Mouse (Mus musculus) c-Kit-negative CD71-positive TER-119-positive erythroid progenitor cells, embryonic 14.5 days (primary cell): ENCODE data around the gene Nrde2.
"Not testable (repeated sequence)": the region's sequence is repeated elsewhere in the genome, so short reads cannot be mapped to it uniquely, and the experiment has no call there.

Experiments used
- DNase-seq: peaks from one replicate; pipeline ENCODE4 v3.0.0-alpha.2; 2013; ENCODE audit warnings: low read depth, low spot score

The Nrde2 gene

GRCm38 (mm10) chr12:100159261-100159975 is at the start of gene Nrde2:
Nrde2 (minus strand) TSS chr12:100159653.
- peak; percentile 87 for DNase-seq

GRCm38 (mm10) chr12:100206926-100207325 is 47.5 kb upstream of the Nrde2 start:
- DNase-seq: no peak

GRCm38 (mm10) chr12:100206521-100206920 is 47.1 kb upstream of the Nrde2 start:
- DNase-seq: no peak

GRCm38 (mm10) chr12:100205156-100205555 is 45.7 kb upstream of the Nrde2 start:
- DNase-seq: no peak

GRCm38 (mm10) chr12:100203759-100204158 is 44.3 kb upstream of the Nrde2 start:
- no peak for DNase-seq

GRCm38 (mm10) chr12:100201838-100202237 is 42.4 kb upstream of the Nrde2 start:
- peak; percentile 93 for DNase-seq

- no peak for DNase-seq
These were observed 41.9 kb upstream of the Nrde2 start for GRCm38 (mm10) chr12:100201363-100201711.

- DNase-seq: peak; percentile 27
These were observed 41.4 kb upstream of the Nrde2 start for GRCm38 (mm10) chr12:100200645-100201362.

- peak; percentile 33 for DNase-seq
These were observed 40.6 kb upstream of the Nrde2 start for GRCm38 (mm10) chr12:100199891-100200644.

- DNase-seq: peak; percentile 77
These were observed 39.7 kb upstream of the Nrde2 start, which contains the start of gene Calm1 for GRCm38 (mm10) chr12:100198967-100199660. Calm1 (plus strand) TSS chr12:100199435.

GRCm38 (mm10) chr12:100196786-100197185 is 37.3 kb upstream of the Nrde2 start:
- no peak for DNase-seq

GRCm38 (mm10) chr12:100194181-100194580 is 34.7 kb upstream of the Nrde2 start:
- no peak for DNase-seq

- no peak for DNase-seq
These were observed 31.3 kb upstream of the Nrde2 start for GRCm38 (mm10) chr12:100190802-100191201.

GRCm38 (mm10) chr12:100187756-100188430 is 28.4 kb upstream of the Nrde2 start:
- DNase-seq: no peak

GRCm38 (mm10) chr12:100187013-100187755 is 27.7 kb upstream of the Nrde2 start:
- DNase-seq: peak; percentile 90

- no peak for DNase-seq
These were observed 26.9 kb upstream of the Nrde2 start for GRCm38 (mm10) chr12:100186376-100186775.

GRCm38 (mm10) chr12:100185897-100186296 is 26.4 kb upstream of the Nrde2 start:
- DNase-seq: no peak

GRCm38 (mm10) chr12:100184976-100185375 is 25.5 kb upstream of the Nrde2 start:
- DNase-seq: not testable (repeated sequence)

- DNase-seq: no peak
These were observed 24.5 kb upstream of the Nrde2 start for GRCm38 (mm10) chr12:100183970-100184369.

GRCm38 (mm10) chr12:100182676-100183075 is 23.2 kb upstream of the Nrde2 start:
- no peak for DNase-seq
